Mouse (Mus musculus) forebrain, embryonic 12.5 days (tissue): ENCODE data around the gene Swt1. TPM values are rescaled to one million over a fixed set of nuclear protein-coding genes. Genes with fewer than 3 reads are reported as not detected.
"Not testable (repeated sequence)": the region's sequence is repeated elsewhere in the genome, so short reads cannot be mapped to it uniquely, and the experiment has no call there.

Source experiments
- ATAC-seq: fragments of 200-750 bp; cut with Nextera tagmentation; 2 replicates; pipeline ENCODE4 v1.8.0; 2017; ENCODE audit warnings: moderate TSS enrichment; ENCODE audit not compliant: low FRiP score
- H3K27ac ChIP-seq: fragments of 300-500 bp; sonication (generic); 2 replicates; pipeline ENCODE4 v1.5.1; 2016; ENCODE audit warnings: mild to moderate bottlenecking
- H3K27me3 ChIP-seq: fragments of 300-500 bp; sonication (generic); 2 replicates; pipeline ENCODE4 v1.6.1; 2016; ENCODE audit warnings: mild to moderate bottlenecking
- H3K36me3 ChIP-seq: fragments of 300-500 bp; sonication (generic); replicated peaks from 2 replicates; pipeline ENCODE4 v1.6.1; 2016; ENCODE audit warnings: mild to moderate bottlenecking
- H3K4me1 ChIP-seq: fragments of 300-500 bp; sonication (generic); 2 replicates; pipeline ENCODE4 v1.6.1; 2016
- H3K4me2 ChIP-seq: fragments of 300-500 bp; sonication (generic); 2 replicates; pipeline ENCODE4 v1.6.1; 2016; ENCODE audit warnings: mild to moderate bottlenecking, moderate library complexity
- H3K4me3 ChIP-seq: fragments of 300-500 bp; sonication (generic); replicated peaks from 2 replicates; pipeline ENCODE4 v1.5.1; 2016; ENCODE audit warnings: mild to moderate bottlenecking
- H3K9ac ChIP-seq: fragments of 300-500 bp; sonication (generic); 2 replicates; pipeline ENCODE4 v1.6.1; 2016; ENCODE audit warnings: mild to moderate bottlenecking
- H3K9me3 ChIP-seq: fragments of 300-500 bp; sonication (generic); 2 replicates; pipeline ENCODE4 v1.6.1; 2016
- WGBS: fragments of 180-500 bp; shearing (Covaris S2); methylation state at CpG from one replicate; pipeline ENCODE4 v1.1.7; 2016; 5-methylcytosine and 5-hydroxymethylcytosine counted together
- polyA plus RNA-seq: library from polyadenylated mRNA; unstranded; fragments of >200 nt; fragmentation: Nextera tagmentation; extraction: Ambion mirVana; gene quantifications from 2 replicates; pipeline ENCODE4 v1.2.1, GENCODE M21; 2016

The Swt1 gene
- polyA plus RNA-seq, result 26.9 and 27.1 TPM in 2 replicates

DNA sequence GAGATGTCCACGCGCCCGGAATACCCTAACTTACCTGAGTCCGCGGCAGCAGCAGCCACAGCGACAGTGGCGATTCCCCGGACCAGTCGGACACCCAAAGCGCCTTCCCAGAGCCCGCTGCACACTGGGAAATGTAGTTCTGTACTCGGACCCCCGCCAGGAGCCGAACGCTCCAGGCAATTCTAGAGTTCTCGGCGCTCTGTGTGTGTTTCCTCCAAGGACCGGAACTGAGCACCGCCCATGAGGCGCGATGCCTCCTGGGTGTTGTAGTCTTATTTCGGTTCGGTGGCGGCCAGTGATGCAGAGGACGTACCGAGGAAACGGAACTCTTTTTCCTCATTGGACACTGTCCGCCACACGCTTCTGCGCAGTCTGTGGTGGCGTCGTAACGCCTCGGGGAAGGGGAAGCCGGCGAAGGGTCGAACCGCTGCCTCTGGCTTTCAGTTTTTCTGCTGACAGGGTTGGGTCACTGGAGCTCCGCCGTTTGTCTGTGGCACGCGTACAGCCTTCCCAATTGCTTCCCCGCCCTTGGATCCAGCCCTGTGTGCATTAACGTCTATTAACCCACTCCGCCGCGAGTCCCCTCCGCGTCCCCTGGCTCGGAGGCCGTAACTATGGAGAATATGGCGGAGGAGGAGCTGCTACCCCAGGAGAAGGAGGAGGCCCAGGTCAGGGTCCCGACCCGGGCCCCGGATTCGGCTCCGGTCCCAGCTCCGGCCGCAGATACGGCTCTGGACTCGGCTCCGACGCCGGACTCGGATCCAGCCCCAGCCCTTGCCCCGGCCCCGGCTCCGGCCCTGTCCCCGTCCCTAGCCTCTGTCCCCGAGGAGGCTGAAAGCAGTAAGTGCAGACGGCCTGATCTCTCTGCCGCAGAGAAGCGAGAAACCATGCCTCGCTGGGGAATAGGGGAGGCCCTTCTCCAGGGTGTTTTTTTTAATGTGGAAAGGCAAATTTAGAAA, at the start of gene Swt1, which contains the start of gene Trmt1l:
Swt1 (minus strand) TSS at position 193 of the 959 bp plus-strand sequence.
Trmt1l (plus strand) TSS at position 280 of the 959 bp plus-strand sequence.
- Histone ChIP-seq H3K4me1 (peaks cover 15% of the 10 kb centered on the region), H3K4me3 (peak within 1 kb of the TSS; percentile 84), H3K36me3 (peaks cover 2% of the 10 kb centered on the region; the same call in 1 of the 2 replicates), H3K9me3 (no peaks in the 10 kb centered on the region), H3K4me2 (peak within 1 kb of the TSS; percentile 67), H3K27me3 (no peaks in the 10 kb centered on the region), H3K27ac (peak within 1 kb of the TSS; percentile 94), H3K9ac (peak within 1 kb of the TSS; percentile 89)
- WGBS, result under 1% methylated on average over 74 of the region's 74 CpGs
- ATAC-seq, result peak; percentile 99

DNA sequence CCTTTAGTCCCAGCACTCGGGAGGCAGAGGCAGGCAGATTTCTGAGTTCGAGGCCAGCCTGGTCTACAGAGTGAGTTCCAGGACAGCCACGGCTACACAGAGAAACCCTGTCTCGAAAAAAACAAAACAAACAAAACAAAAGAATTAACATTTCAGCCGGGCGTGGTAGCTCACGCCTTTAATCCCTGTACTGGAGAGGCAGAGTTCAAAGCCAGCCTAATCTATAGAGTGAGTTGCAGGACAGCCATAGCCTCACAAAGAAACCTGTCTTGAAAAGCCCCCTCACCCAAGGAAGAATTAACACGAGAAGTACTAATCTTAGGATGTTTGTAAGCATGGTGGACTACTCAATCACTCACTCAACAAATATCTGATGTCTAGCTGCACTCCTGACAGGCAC, 44.1 kb upstream of the Swt1 start:
- H3K9me3 ChIP-seq, H3K9ac ChIP-seq, H3K4me1 ChIP-seq, ATAC-seq, H3K4me3 ChIP-seq, H3K4me2 ChIP-seq, H3K27ac ChIP-seq, H3K27me3 ChIP-seq: not testable (repeated sequence)
- H3K36me3 ChIP-seq, result peaks cover 76% of the 10 kb centered on the region
- 88% methylated on average over 8 of the region's 8 CpGs for WGBS

DNA sequence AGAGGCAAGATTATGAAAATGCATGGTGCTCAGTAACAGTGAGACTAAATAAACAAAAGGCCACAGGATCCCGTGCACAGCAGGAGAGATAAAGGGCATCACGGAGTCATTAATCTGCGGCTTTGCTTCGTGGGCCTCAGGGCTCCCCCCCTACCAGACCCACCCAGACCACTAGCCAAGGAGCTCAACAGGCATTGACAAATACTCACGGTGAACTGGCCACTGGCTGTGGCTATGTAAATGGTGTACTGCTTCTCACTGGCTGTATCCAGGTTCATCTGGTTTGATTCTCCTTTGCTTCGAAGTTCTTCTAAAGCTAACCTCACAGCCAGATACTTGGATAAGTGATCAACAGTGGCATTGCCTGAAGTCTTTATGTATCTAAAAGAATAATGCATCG, 43.2 kb upstream of the Swt1 start:
- no peak overlapping the region for H3K9ac ChIP-seq
- 64% methylated on average over 7 of the region's 7 CpGs for WGBS
- no peaks in the 10 kb centered on the region for H3K4me1 ChIP-seq
- H3K27me3 ChIP-seq, result no peaks in the 10 kb centered on the region
- no peak overlapping the region for H3K4me2 ChIP-seq
- H3K27ac ChIP-seq, result no peak overlapping the region
- peaks cover 67% of the 10 kb centered on the region for H3K36me3 ChIP-seq
- H3K4me3 ChIP-seq, result no peak overlapping the region
- no peak for ATAC-seq
- H3K9me3 ChIP-seq, result no peaks in the 10 kb centered on the region

DNA sequence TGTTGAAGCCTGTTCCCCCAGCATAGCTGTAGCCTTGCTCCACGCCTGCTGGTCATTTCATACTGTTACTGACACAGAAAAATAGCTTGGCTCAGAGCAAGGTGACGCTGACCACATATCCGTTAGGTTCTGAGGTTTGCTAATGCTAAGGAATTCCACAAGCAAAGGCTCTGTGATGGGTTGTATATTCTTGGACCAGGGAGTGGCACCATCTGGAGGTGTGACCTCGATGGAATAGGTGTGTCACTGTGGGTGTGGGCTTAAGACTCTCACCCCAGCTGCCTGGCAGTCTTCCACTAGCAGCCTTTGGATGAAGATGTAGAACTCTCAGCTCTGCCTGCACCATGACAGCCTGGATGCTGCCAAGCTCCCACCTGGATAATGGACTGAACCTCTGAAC, 38.3 kb upstream of the Swt1 start:
- Histone ChIP-seq H3K27ac (no peak overlapping the region), H3K4me1 (no peaks in the 10 kb centered on the region), H3K36me3 (peaks cover 26% of the 10 kb centered on the region), H3K4me2 (no peak overlapping the region), H3K9ac (no peak overlapping the region), H3K4me3 (no peak overlapping the region), H3K27me3 (no peaks in the 10 kb centered on the region), H3K9me3 (no peaks in the 10 kb centered on the region)
- WGBS, result 87% methylated on average over 4 of the region's 4 CpGs
- ATAC-seq, result no peak

DNA sequence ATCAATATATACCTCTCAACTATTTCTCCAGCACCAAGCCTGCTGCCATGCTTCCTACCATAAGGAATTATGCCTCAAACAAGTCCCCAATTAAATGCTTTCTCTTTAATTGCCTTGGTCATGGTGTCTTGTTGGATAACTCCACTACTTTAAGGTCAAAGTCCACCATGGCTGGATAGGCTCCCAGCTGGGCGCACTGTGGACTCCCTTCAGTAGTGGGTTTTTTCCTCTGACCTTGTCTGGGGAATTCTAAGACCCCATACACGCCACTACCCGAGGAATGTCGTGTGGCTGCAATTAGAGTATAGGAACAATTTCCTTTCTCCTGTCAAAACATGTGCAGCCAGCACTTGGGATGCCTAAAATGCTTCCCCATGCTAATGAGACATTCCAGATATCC, 36.7 kb upstream of the Swt1 start:
- no peak overlapping the region for H3K27ac ChIP-seq
- H3K36me3 ChIP-seq, result peaks cover 27% of the 10 kb centered on the region
- ATAC-seq, result no peak; the same call in 1 of the 2 replicates
- H3K4me3 ChIP-seq, result no peak overlapping the region
- no peak overlapping the region for H3K9ac ChIP-seq
- no peaks in the 10 kb centered on the region for H3K4me1 ChIP-seq
- no peaks in the 10 kb centered on the region for H3K27me3 ChIP-seq
- WGBS, result 55% methylated on average over 4 of the region's 4 CpGs
- no peak overlapping the region for H3K4me2 ChIP-seq
- no peaks in the 10 kb centered on the region for H3K9me3 ChIP-seq

DNA sequence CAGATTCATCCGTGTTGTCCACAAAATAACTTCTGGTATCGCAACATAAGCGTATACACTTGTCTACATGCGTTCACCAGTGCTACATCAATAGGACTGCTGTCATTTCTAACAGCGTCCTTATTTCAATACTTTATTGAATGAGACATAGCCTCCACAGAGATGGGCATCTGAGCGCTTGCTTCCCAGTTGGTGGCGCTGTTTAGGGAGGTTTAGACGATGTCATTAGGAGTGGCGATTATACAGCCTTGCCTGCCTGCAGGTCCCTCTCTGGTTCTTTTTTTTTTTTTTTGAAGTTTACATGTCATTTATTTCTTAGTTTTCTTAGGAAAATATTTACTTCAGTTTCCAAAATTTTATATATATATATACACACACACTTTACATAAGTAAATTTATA, 33.0 kb upstream of the Swt1 start:
- Histone ChIP-seq H3K36me3 (peaks cover 40% of the 10 kb centered on the region), H3K9me3 (no peaks in the 10 kb centered on the region), H3K27me3 (no peaks in the 10 kb centered on the region), H3K4me3 (no peak overlapping the region), H3K4me2 (no peak overlapping the region), H3K4me1 (no peaks in the 10 kb centered on the region), H3K9ac (no peak overlapping the region), H3K27ac (no peak overlapping the region)
- no peak for ATAC-seq
- 82% methylated on average over 9 of the region's 9 CpGs for WGBS

DNA sequence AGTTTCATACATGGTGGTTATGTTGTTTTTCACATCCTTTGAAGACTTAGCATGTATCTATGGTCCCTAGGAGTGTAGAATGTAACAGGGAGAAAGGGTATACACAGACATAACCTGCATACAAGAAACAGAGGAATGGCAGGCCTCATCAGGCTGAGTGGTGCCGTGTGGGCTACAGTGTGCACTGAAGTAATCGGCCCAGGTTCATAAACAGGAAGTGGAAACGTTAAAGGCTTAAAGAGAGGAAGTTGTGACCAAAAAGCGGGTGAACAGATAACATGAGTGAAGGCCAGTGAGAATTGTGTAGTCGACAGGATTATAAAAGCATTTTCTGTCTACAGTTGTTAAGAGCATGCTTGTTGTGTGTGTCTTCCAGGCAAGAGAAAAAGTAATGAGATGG, 28.8 kb upstream of the Swt1 start:
- Histone ChIP-seq H3K27ac (no peak overlapping the region), H3K4me3 (no peak overlapping the region), H3K4me2 (no peak overlapping the region), H3K9ac (no peak overlapping the region), H3K27me3 (no peaks in the 10 kb centered on the region), H3K9me3 (no peaks in the 10 kb centered on the region), H3K36me3 (peaks cover 59% of the 10 kb centered on the region), H3K4me1 (no peaks in the 10 kb centered on the region)
- ATAC-seq, result no peak
- 96% methylated on average over 5 of the region's 5 CpGs for whole genome bisulfite sequencing

DNA sequence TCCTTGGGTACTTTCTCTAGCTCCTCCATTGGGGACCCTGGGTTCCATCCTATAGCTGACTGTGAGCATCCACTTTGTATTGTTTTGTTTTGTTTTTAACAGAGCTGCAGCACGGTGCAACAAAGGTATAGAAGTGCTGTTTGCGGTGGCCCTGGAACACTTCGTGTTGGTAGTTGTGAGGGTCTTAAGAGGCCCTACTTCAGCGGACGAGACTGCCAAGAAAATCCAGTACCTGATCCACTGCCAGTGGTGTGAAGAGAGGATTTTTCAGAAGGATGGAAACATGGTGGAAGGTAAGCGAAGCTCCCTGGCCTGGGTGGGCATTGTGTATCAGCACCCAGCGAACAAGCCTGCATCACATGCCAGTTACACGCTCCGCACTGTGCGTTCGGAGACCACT, 23.7 kb upstream of the Swt1 start:
- no peak for ATAC-seq
- H3K36me3 ChIP-seq, result peaks cover 65% of the 10 kb centered on the region
- H3K4me2 ChIP-seq, result no peak overlapping the region
- no peak overlapping the region for H3K4me3 ChIP-seq
- no peak overlapping the region for H3K27ac ChIP-seq
- H3K9ac ChIP-seq, result no peak overlapping the region
- H3K4me1 ChIP-seq, result no peaks in the 10 kb centered on the region
- H3K9me3 ChIP-seq, result no peaks in the 10 kb centered on the region
- no peaks in the 10 kb centered on the region for H3K27me3 ChIP-seq
- WGBS, result 95% methylated on average over 11 of the region's 11 CpGs

DNA sequence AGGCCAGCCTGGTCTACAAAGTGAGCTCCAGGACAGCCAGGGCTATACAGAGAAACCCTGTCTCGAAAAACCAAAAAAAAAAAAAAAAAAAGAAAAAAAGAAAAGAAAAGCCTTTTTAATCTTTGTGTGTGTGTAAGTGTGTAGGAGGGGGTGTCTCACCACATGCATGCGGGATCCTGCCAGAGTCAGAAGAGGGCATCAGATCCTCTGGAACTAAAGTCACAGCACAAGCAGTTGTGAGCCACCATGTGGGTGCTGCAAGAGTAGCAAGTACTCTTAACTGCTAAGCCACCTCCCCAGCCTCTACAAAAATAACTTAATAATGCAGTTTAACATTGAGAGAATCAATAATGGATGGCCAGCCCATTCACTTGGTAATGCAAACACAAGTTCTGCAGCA, 22.6 kb upstream of the Swt1 start:
- no peak for ATAC-seq
- Histone ChIP-seq H3K27me3 (no peaks in the 10 kb centered on the region), H3K9ac (no peak overlapping the region), H3K4me3 (no peak overlapping the region), H3K9me3 (no peaks in the 10 kb centered on the region), H3K4me2 (no peak overlapping the region), H3K4me1 (no peaks in the 10 kb centered on the region), H3K27ac (no peak overlapping the region), H3K36me3 (peaks cover 69% of the 10 kb centered on the region)
- 95% methylated on average over 1 of the region's 2 CpGs for WGBS

DNA sequence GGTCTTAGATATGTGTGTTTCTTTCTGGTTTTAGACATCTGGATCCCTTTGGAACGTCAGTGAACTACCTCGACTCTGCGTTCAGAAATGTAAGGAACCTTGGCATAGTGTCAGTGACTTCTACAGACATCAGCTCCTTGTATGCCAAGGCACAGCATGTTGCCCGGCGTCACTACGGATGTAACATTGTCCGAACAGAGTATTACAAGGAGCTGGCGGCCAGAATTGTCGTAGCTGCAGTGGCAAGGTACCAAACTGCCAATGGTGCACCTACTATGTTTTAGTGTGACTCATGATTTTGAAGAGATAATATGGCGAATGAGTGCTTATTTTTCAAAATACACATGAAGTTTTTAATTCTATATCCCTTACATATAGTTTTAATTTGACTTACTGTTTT, 21.6 kb upstream of the Swt1 start:
- no peak for ATAC-seq
- 96% methylated on average over 10 of the region's 10 CpGs for whole genome bisulfite sequencing
- peaks cover 79% of the 10 kb centered on the region for H3K36me3 ChIP-seq

DNA sequence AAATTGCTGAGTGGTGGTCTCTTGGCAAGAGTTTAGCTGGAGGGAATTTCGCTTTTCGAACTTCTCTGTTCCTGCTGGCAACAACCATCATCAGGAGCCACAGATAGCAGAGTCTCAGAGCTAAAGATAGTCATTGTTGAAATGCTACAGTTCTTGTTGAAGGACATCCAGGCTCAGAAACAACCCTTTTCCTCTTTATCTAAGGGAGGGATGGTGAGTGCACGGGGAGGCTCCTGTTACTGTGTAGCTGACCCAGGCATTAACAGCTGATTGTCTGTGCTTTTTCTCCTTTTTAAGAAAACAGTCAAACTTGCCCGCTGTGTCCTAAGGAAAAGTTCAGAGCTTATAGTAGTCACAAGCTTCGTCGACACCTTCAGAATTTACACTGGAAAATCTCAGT, 7.2 kb upstream of the Swt1 start:
- no peak overlapping the region for H3K4me3 ChIP-seq
- no peak for ATAC-seq
- no peaks in the 10 kb centered on the region for H3K27me3 ChIP-seq
- no peak overlapping the region for H3K9ac ChIP-seq
- no peak overlapping the region for H3K4me2 ChIP-seq
- H3K4me1 ChIP-seq, result no peaks in the 10 kb centered on the region
- H3K27ac ChIP-seq, result no peak overlapping the region
- peaks cover 57% of the 10 kb centered on the region for H3K36me3 ChIP-seq
- WGBS, result 91% methylated on average over 6 of the region's 6 CpGs
- no peaks in the 10 kb centered on the region for H3K9me3 ChIP-seq

More for the DNA sequence above, 21.6 kb upstream of the Swt1 start:
- Histone ChIP-seq H3K4me1 (no peaks in the 10 kb centered on the region), H3K27ac (no peak overlapping the region), H3K9me3 (no peaks in the 10 kb centered on the region), H3K4me3 (no peak overlapping the region), H3K9ac (no peak overlapping the region), H3K27me3 (no peaks in the 10 kb centered on the region), H3K4me2 (no peak overlapping the region)

DNA sequence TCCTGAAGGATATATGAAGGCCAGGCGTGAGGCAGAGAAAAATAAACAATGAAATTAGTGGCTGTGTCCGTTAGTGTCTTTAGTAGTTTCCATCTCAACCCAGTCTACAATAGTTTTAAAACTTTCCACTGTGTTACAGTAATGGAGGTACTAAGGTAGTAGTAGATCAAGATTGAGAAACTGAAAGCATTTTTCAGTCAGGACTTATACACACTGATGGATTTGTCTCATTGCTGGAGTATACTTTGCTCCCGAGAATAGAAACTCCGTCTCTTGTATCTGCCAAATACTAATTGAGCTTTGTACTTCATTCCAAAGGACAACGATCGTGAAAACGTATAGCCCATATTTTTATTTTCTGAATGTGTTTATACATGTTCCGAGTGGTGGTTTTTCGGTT, 1.1 kb upstream of the Swt1 start:
- H3K27me3 ChIP-seq, result no peaks in the 10 kb centered on the region
- peaks cover 5% of the 10 kb centered on the region for H3K36me3 ChIP-seq
- H3K27ac ChIP-seq, result peak overlapping the region; percentile 94; the same call in 1 of the 2 replicates
- peak overlapping the region; percentile 84 for H3K4me3 ChIP-seq
- WGBS, result 47% methylated on average over 9 of the region's 9 CpGs
- H3K4me1 ChIP-seq, result peaks cover 15% of the 10 kb centered on the region
- peak overlapping the region; percentile 89 for H3K9ac ChIP-seq
- peak overlapping the region; percentile 67 for H3K4me2 ChIP-seq
- no peak for ATAC-seq
- H3K9me3 ChIP-seq, result no peaks in the 10 kb centered on the region

DNA sequence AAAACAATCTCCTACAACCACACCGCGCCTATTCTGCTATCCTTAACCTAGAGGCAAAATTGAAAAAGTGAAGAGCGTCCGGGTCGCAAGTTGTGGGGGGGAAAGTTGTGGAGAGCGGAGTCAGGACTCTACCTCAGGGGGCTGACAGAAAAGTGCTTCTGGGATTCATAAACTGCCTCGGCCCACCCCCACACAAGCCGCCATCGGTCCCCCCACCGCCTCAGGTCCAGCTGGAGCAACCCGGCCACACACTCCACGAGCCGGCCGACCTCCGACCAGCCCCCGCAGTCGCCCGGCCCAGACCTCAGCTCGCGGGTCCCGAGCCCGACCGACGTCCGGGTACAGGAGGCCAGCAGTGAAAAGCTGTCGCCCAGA, 380 bp downstream of the Swt1 start:
- ATAC-seq, result peak; percentile 73
- WGBS, result under 1% methylated on average over 26 of the region's 26 CpGs
- Histone ChIP-seq H3K9ac (peak overlapping the region; percentile 78), H3K27me3 (no peaks in the 10 kb centered on the region), H3K4me3 (peak overlapping the region; percentile 84), H3K4me1 (peaks cover 15% of the 10 kb centered on the region), H3K36me3 (no peaks in the 10 kb centered on the region), H3K9me3 (no peaks in the 10 kb centered on the region), H3K27ac (peak overlapping the region; percentile 59; the same call in 1 of the 2 replicates), H3K4me2 (peak overlapping the region; percentile 62)
